Mouse (Mus musculus): ENCODE measurements around the gene Mchr1.

- TF ChIP-seq EP300 (IDR thresholded peaks at IDR 0.05; ENCODE audit: insufficient read depth, low read depth, low read length) (no peak), POLR2A (IDR thresholded peaks at IDR 0.05; ENCODE audit: insufficient read depth, low read depth, low read length) (no peak), CTCF (IDR thresholded peaks at IDR 0.05) (no peak)
These were observed 8.5 kb upstream of the Mchr1 start for GRCm38 (mm10) chr15:81226796-81227195.

Data from heart, adult 2 months (tissue).